Mouse (Mus musculus): ENCODE measurements around the gene Rgl2.

Gene Rgl2

GRCm38 (mm10) chr17:33977861-33978557, 48.7 kb downstream of the Rgl2 start:
- no peak for DNase-seq

- peak; percentile 91 to 96 for DNase-seq
Measured at GRCm38 (mm10) chr17:33978631-33979031, 49.3 kb downstream of the Rgl2 start.

- no peak for DNase-seq
Measured at GRCm38 (mm10) chr17:33979512-33980050, 50.2 kb downstream of the Rgl2 start.

- DNase-seq: no peak
Measured at GRCm38 (mm10) chr17:33980181-33981035, 51.1 kb downstream of the Rgl2 start.

GRCm38 (mm10) chr17:33981192-33981909, 52.0 kb downstream of the Rgl2 start:
- DNase-seq: peak; percentile 93 to 96

GRCm38 (mm10) chr17:33982136-33982535, 52.8 kb downstream of the Rgl2 start:
- DNase-seq: peak; percentile 57 to 85
